Mouse (Mus musculus) spleen, embryonic (tissue): ENCODE results near the gene Pakap.

ENCODE experiments used
- CTCF ChIA-PET: fragments of 350-600 bp; sonication (Branson Sonifier 250); formaldehyde crosslinking; loops from one replicate; lab custom pipeline; 2022; lab: Charles Lee

The Pakap gene

GRCm38 (mm10) chr4:57861856-57862255 lies 293.9 kb downstream of the Pakap start:
- CTCF ChIA-PET, result interaction anchor here (1.2 to 1.5 kb wide), 2 partner anchors 9 to 10 kb away, joined by 3 to 5 read pairs; no protein-coding TSS in a partner anchor

- CTCF ChIA-PET, result interaction anchor here (1.2 to 1.5 kb wide), 2 partner anchors 9 to 10 kb away, joined by 3 to 5 read pairs; no protein-coding TSS in a partner anchor
These were observed 294.4 kb downstream of the Pakap start for GRCm38 (mm10) chr4:57862269-57862986.

- CTCF ChIA-PET, result interaction anchor here (0.7 kb wide), 1 partner anchor 23 kb away, joined by 3 read pairs; no protein-coding TSS in a partner anchor
These were observed 298.1 kb downstream of the Pakap start for GRCm38 (mm10) chr4:57866088-57866487.

- CTCF ChIA-PET, result interaction anchor here (0.7 kb wide), 1 partner anchor 22 kb away, joined by 3 read pairs; no protein-coding TSS in a partner anchor
These were observed 299.0 kb downstream of the Pakap start for GRCm38 (mm10) chr4:57866990-57867389.

GRCm38 (mm10) chr4:57867454-57867853 lies 299.5 kb downstream of the Pakap start:
- CTCF ChIA-PET, result interaction anchor here (0.6 to 0.8 kb wide), 2 partner anchors 27 to 36 kb away, joined by 3 to 5 read pairs; no protein-coding TSS in a partner anchor

- CTCF ChIA-PET, result interaction anchor here (1.0 kb wide), 2 partner anchors 90 to 206 kb away, joined by 4 to 5 read pairs; no protein-coding TSS in a partner anchor
These were observed 311.2 kb downstream of the Pakap start for GRCm38 (mm10) chr4:57879137-57879536.

GRCm38 (mm10) chr4:57879804-57880357 lies 311.9 kb downstream of the Pakap start:
- CTCF ChIA-PET, result interaction anchor here (0.5 to 1.0 kb wide), 3 partner anchors 90 to 474 kb away, joined by 4 to 17 read pairs (median 5); no protein-coding TSS in a partner anchor

- CTCF ChIA-PET, result interaction anchor here (0.7 kb wide), 1 partner anchor 70 kb away, joined by 3 read pairs; no protein-coding TSS in a partner anchor
These were observed 315.8 kb downstream of the Pakap start for GRCm38 (mm10) chr4:57883520-57884421.

- CTCF ChIA-PET, result no interaction called here
These were observed 316.5 kb downstream of the Pakap start for GRCm38 (mm10) chr4:57884511-57884910.

- CTCF ChIA-PET, result no interaction called here
These were observed 317.2 kb downstream of the Pakap start for GRCm38 (mm10) chr4:57885186-57885585.

- CTCF ChIA-PET, result interaction anchor here (0.7 kb wide), 1 partner anchor 15 kb away, joined by 4 read pairs; no protein-coding TSS in a partner anchor
These were observed 318.3 kb downstream of the Pakap start for GRCm38 (mm10) chr4:57886066-57886887.

- CTCF ChIA-PET, result interaction anchor here (0.7 kb wide), 2 partner anchors 14 to 212 kb away, joined by 4 to 5 read pairs; no protein-coding TSS in a partner anchor
These were observed 318.9 kb downstream of the Pakap start for GRCm38 (mm10) chr4:57886888-57887230.

GRCm38 (mm10) chr4:57888246-57888645 lies 320.3 kb downstream of the Pakap start:
- CTCF ChIA-PET, result interaction anchor here (0.5 kb wide), 1 partner anchor 75 kb away, joined by 4 read pairs; no protein-coding TSS in a partner anchor

- CTCF ChIA-PET, result interaction anchor here (0.5 to 0.6 kb wide), 2 partner anchors 22 to 76 kb away, joined by 3 to 4 read pairs; no protein-coding TSS in a partner anchor
These were observed 321.0 kb downstream of the Pakap start for GRCm38 (mm10) chr4:57888978-57889377.

GRCm38 (mm10) chr4:57889773-57890172 lies 321.8 kb downstream of the Pakap start:
- CTCF ChIA-PET, result interaction anchor here (0.6 kb wide), 1 partner anchor 23 kb away, joined by 3 read pairs; no protein-coding TSS in a partner anchor

GRCm38 (mm10) chr4:57892001-57892586 lies 324.1 kb downstream of the Pakap start:
- CTCF ChIA-PET, result no interaction called here

GRCm38 (mm10) chr4:57895140-57895539 lies 327.2 kb downstream of the Pakap start:
- CTCF ChIA-PET, result no interaction called here

GRCm38 (mm10) chr4:57895902-57896301 lies 327.9 kb downstream of the Pakap start:
- CTCF ChIA-PET, result no interaction called here

- CTCF ChIA-PET, result no interaction called here
These were observed 328.7 kb downstream of the Pakap start for GRCm38 (mm10) chr4:57896631-57897030.

- CTCF ChIA-PET, result interaction anchor here (0.6 kb wide), 2 partner anchors 14 to 19 kb away, joined by 3 to 4 read pairs; no protein-coding TSS in a partner anchor
These were observed 333.2 kb downstream of the Pakap start for GRCm38 (mm10) chr4:57901210-57901609.
